Mouse (Mus musculus) left cerebral cortex, postnatal 10 days (tissue): ENCODE measurements around the gene Fam173b. TPM values are rescaled to one million over a fixed set of nuclear protein-coding genes. Genes with fewer than 3 reads are reported as not detected.

Source experiments
- total RNA-seq, 2 experiments: library from RNA; stranded (reverse); gene quantifications; 2 replicates each; pipeline ENCODE4 v1.2.3; 2021

The Fam173b gene
- total RNA-seq, 2 experiments from 2014 or later, result 10.9 to 11.0 TPM

Other genes starting within 250 kb of the Fam173b start
- gene Ankrd33b, start 234.1 kb upstream of the Fam173b start, total RNA-seq, result 1 to 10 TPM; 6.4 to 8.7 TPM
- gene Ropn1l, start 148.1 kb upstream of the Fam173b start, total RNA-seq, result 1 to 10 TPM; 1.0 to 1.8 TPM
- 100 to 1,000 TPM; 226 to 233 TPM for gene March6, start 70.8 kb upstream of the Fam173b start, total RNA-seq
- gene Cmbl, start 36.5 kb upstream of the Fam173b start, total RNA-seq, result 10 to 100 TPM; 13.5 to 17.3 TPM
- gene Cct5, start within 50 bp of the Fam173b start, total RNA-seq, result 100 to 1,000 TPM; 229 to 230 TPM